ENCODE assay signal across 8 mouse cellular contexts in genomic region chr9:56996028-56996346, GRCm38 (mm10). TPM values are rescaled to one million over a fixed set of nuclear protein-coding genes. Genes with fewer than 3 reads are reported as not detected.
DNase-seq lines count a peak whose midpoint lies in the region; ATAC-seq and TF ChIP-seq lines count a peak whose summit lies in the region.

No protein-coding gene starts in this region.

- H3K27me3 ChIP-seq in forebrain, embryonic 11.5 days (ENCODE audit: control insufficient read depth, insufficient read depth, low read length): no peaks in the 10 kb centered on the region
- H3K27me3 ChIP-seq in hindbrain, postnatal 0 days (ENCODE audit: insufficient read depth, low read length): no peaks in the 10 kb centered on the region
- no peaks in the 10 kb centered on the region for H3K27me3 ChIP-seq in limb, embryonic 15.5 days
- no peaks in the 10 kb centered on the region for H3K27me3 ChIP-seq in neural tube, embryonic 11.5 days (ENCODE audit: control insufficient read depth, insufficient read depth, low read length)

- TF ChIP-seq POLR2A in bone marrow, adult 2 months (IDR thresholded peaks at IDR 0.05; ENCODE audit: borderline replicate concordance, control insufficient read depth, low read depth, low read length): no peak

- H3K9me3 ChIP-seq in forebrain, embryonic 11.5 days (ENCODE audit: control insufficient read depth, low read length): no peaks in the 10 kb centered on the region
- H3K9me3 ChIP-seq in hindbrain, postnatal 0 days (ENCODE audit: low read length): no peaks in the 10 kb centered on the region
- H3K9me3 ChIP-seq in limb, embryonic 15.5 days: no peaks in the 10 kb centered on the region
- no peaks in the 10 kb centered on the region for H3K9me3 ChIP-seq in neural tube, embryonic 11.5 days (ENCODE audit: control insufficient read depth, low read length)

- no peak for TF ChIP-seq CTCF in bone marrow, adult 2 months (IDR thresholded peaks at IDR 0.05; ENCODE audit: control insufficient read depth, insufficient read depth, low read length)
- TF ChIP-seq CTCF in hindbrain, postnatal 0 days (IDR thresholded peaks at IDR 0.05; ENCODE audit: low read depth): no peak

- ATAC-seq in forebrain, embryonic 11.5 days (replicated peaks; ENCODE audit: low FRiP score): no peak
- ATAC-seq in hindbrain, postnatal 0 days: peak; percentile 25
- ATAC-seq in limb, embryonic 15.5 days (ENCODE audit: insufficient number of reproducible peaks, low FRiP score, low TSS enrichment, low read depth): 0 out of 2 replicates have a peak, but pooled peaks have one; percentile 16
- ATAC-seq in neural tube, embryonic 11.5 days (ENCODE audit: insufficient read depth, low FRiP score, low TSS enrichment): no peak

- H3K36me3 ChIP-seq in forebrain, embryonic 11.5 days (ENCODE audit: control insufficient read depth, insufficient read depth, low read length): no peaks in the 10 kb centered on the region
- H3K36me3 ChIP-seq in hindbrain, postnatal 0 days (ENCODE audit: insufficient read depth, low read length): no peaks in the 10 kb centered on the region
- no peaks in the 10 kb centered on the region for H3K36me3 ChIP-seq in limb, embryonic 15.5 days
- H3K36me3 ChIP-seq in neural tube, embryonic 11.5 days (ENCODE audit: control insufficient read depth, insufficient read depth, low read length): no peaks in the 10 kb centered on the region

- peak overlapping the region; percentile 70 for H3K4me2 ChIP-seq in forebrain, embryonic 11.5 days (ENCODE audit: low read depth, low read length, severe bottlenecking)
- peak overlapping the region; percentile 76 for H3K4me2 ChIP-seq in hindbrain, postnatal 0 days (ENCODE audit: low read depth, low read length)
- H3K4me2 ChIP-seq in limb, embryonic 15.5 days: peak overlapping the region; percentile 61
- H3K4me2 ChIP-seq in neural tube, embryonic 11.5 days (ENCODE audit: low read depth): peak overlapping the region; percentile 71

- no peaks in the 10 kb centered on the region for H3K4me1 ChIP-seq in bone marrow, adult 2 months (ENCODE audit: control insufficient read depth, insufficient read depth, low read length)
- H3K4me1 ChIP-seq in forebrain, embryonic 11.5 days (replicated peaks; ENCODE audit: control insufficient read depth, insufficient read depth, low read length): no peaks in the 10 kb centered on the region
- peaks cover 3% of the 10 kb centered on the region; the same call in 1 of the 2 replicates for H3K4me1 ChIP-seq in hindbrain, postnatal 0 days (ENCODE audit: insufficient read depth, low read length)
- peaks cover 5% of the 10 kb centered on the region; the same call in 1 of the 2 replicates for H3K4me1 ChIP-seq in limb, embryonic 15.5 days
- H3K4me1 ChIP-seq in neural tube, embryonic 11.5 days (ENCODE audit: control insufficient read depth, insufficient read depth, low read length): no peaks in the 10 kb centered on the region; the same call in 1 of the 2 replicates

- H3K4me3 ChIP-seq in bone marrow, adult 2 months (replicated peaks; ENCODE audit: control insufficient read depth, low read depth, low read length): peak overlapping the region; percentile 81
- peak overlapping the region; percentile 75 for H3K4me3 ChIP-seq in forebrain, embryonic 11.5 days (ENCODE audit: low read depth, low read length)
- H3K4me3 ChIP-seq in hindbrain, postnatal 0 days (ENCODE audit: low read length): peak overlapping the region; percentile 88
- peak overlapping the region; percentile 88 for H3K4me3 ChIP-seq in limb, embryonic 15.5 days
- peak overlapping the region; percentile 83 for H3K4me3 ChIP-seq in neural tube, embryonic 11.5 days (ENCODE audit: low read depth, low read length)

- WGBS in bone marrow, adult 2 months: under 1% methylated on average over 5 of the region's 5 CpGs
- WGBS in forebrain, embryonic 11.5 days: 0% methylated on average over 5 of the region's 5 CpGs
- WGBS in hindbrain, postnatal 0 days: 0% methylated on average over 5 of the region's 5 CpGs
- WGBS in limb, embryonic 15.5 days: 1% methylated on average over 5 of the region's 5 CpGs
- under 1% methylated on average over 5 of the region's 5 CpGs for WGBS in neural tube, embryonic 11.5 days

- peak overlapping the region; percentile 87; the same call in 1 of the 2 replicates for H3K27ac ChIP-seq in bone marrow, adult 2 months (ENCODE audit: control insufficient read depth, insufficient read depth, low read depth, low read length, poor library complexity)
- peak overlapping the region; percentile 95; the same call in 1 of the 2 replicates for H3K27ac ChIP-seq in forebrain, embryonic 11.5 days (ENCODE audit: low read depth, low read length)
- peak overlapping the region; percentile 97 for H3K27ac ChIP-seq in hindbrain, postnatal 0 days
- H3K27ac ChIP-seq in limb, embryonic 15.5 days: peak overlapping the region; percentile 97
- no peak overlapping the region; the same call in 1 of the 2 replicates for H3K27ac ChIP-seq in neural tube, embryonic 11.5 days (ENCODE audit: low read depth, low read length)

- DNase-seq in right cerebral cortex, adult 2 months (ENCODE audit: low spot score in 2 of 2): peak; percentile 29 to 39
- DNase-seq in right cerebral cortex, adult 18-20 months: no peak
- DNase-seq in forebrain, embryonic 11.5 days (ENCODE audit: low spot score): peak; percentile 61
- peak; percentile 39 for DNase-seq in hindbrain, postnatal 0 days (ENCODE audit: low spot score)
- DNase-seq in neural tube, embryonic 11.5 days (ENCODE audit: low spot score): peak; percentile 43
- DNase-seq in T-cell, adult 2 months (ENCODE audit: low spot score): no peak

- H3K9ac ChIP-seq in forebrain, embryonic 11.5 days (ENCODE audit: low read length): peak overlapping the region; percentile 81
- peak overlapping the region; percentile 94 for H3K9ac ChIP-seq in hindbrain, postnatal 0 days (replicated peaks; ENCODE audit: low read length)
- peak overlapping the region; percentile 98 for H3K9ac ChIP-seq in limb, embryonic 15.5 days
- H3K9ac ChIP-seq in neural tube, embryonic 11.5 days (ENCODE audit: low read length): peak overlapping the region; percentile 93

RNA-seq across cellular contexts. Expression of gene Ptpn9, which starts 1.3 kb away (rescaled TPM):
- 3.3 and 6.0 TPM in 2 replicates for polyA plus RNA-seq in bone marrow, adult 2 months (2011; ENCODE audit: insufficient read depth, insufficient read length, low replicate concordance, missing spikeins)
- 31.8 and 35.5 TPM in 2 replicates for polyA plus RNA-seq in forebrain, embryonic 11.5 days (2014; fragmentation: Nextera tagmentation; extraction: Ambion mirVana)
- total RNA-seq in hindbrain, postnatal 0 days (2014; rRNA removed): 52.1 and 53.5 TPM in 2 replicates
- 22.5 and 23.0 TPM in 2 replicates for polyA plus RNA-seq in hindbrain, postnatal 0 days (2015; fragmentation: Nextera tagmentation; extraction: Ambion mirVana)
- 18.1 and 22.9 TPM in 2 replicates for polyA plus RNA-seq in limb, embryonic 15.5 days (2015; fragmentation: Nextera tagmentation; extraction: Ambion mirVana)
- polyA plus RNA-seq in neural tube, embryonic 11.5 days (2014; fragmentation: Nextera tagmentation; extraction: Ambion mirVana): 35.5 and 36.5 TPM in 2 replicates

RNA-seq across cellular contexts. Expression of gene Snupn, which starts 45.3 kb away (rescaled TPM):
- 5.2 and 14.9 TPM in 2 replicates for polyA plus RNA-seq in bone marrow, adult 2 months (2011; ENCODE audit: insufficient read depth, insufficient read length, low replicate concordance, missing spikeins)
- 27.8 and 28.4 TPM in 2 replicates for polyA plus RNA-seq in forebrain, embryonic 11.5 days (2014; fragmentation: Nextera tagmentation; extraction: Ambion mirVana)
- 11.3 and 17.6 TPM in 2 replicates for total RNA-seq in hindbrain, postnatal 0 days (2014; rRNA removed)
- polyA plus RNA-seq in hindbrain, postnatal 0 days (2015; fragmentation: Nextera tagmentation; extraction: Ambion mirVana): 22.4 and 22.6 TPM in 2 replicates
- polyA plus RNA-seq in limb, embryonic 15.5 days (2015; fragmentation: Nextera tagmentation; extraction: Ambion mirVana): 24.9 and 26.6 TPM in 2 replicates
- 28.9 and 31.1 TPM in 2 replicates for polyA plus RNA-seq in neural tube, embryonic 11.5 days (2014; fragmentation: Nextera tagmentation; extraction: Ambion mirVana)

RNA-seq across cellular contexts. Expression of gene Imp3, which starts 58.7 kb away (rescaled TPM):
- polyA plus RNA-seq in bone marrow, adult 2 months (2011; ENCODE audit: insufficient read depth, insufficient read length, low replicate concordance, missing spikeins): 36.0 and 83.1 TPM in 2 replicates
- polyA plus RNA-seq in forebrain, embryonic 11.5 days (2014; fragmentation: Nextera tagmentation; extraction: Ambion mirVana): 63.6 and 65.4 TPM in 2 replicates
- 142 and 178 TPM in 2 replicates for total RNA-seq in hindbrain, postnatal 0 days (2014; rRNA removed)
- 77.2 and 80.5 TPM in 2 replicates for polyA plus RNA-seq in hindbrain, postnatal 0 days (2015; fragmentation: Nextera tagmentation; extraction: Ambion mirVana)
- 80.0 and 86.5 TPM in 2 replicates for polyA plus RNA-seq in limb, embryonic 15.5 days (2015; fragmentation: Nextera tagmentation; extraction: Ambion mirVana)
- polyA plus RNA-seq in neural tube, embryonic 11.5 days (2014; fragmentation: Nextera tagmentation; extraction: Ambion mirVana): 60.2 and 67.4 TPM in 2 replicates

Comparison
In these comparisons a context has a peak if more than half of its experiments do, and no peak if none do; other contexts are left out.
1. DNase-seq: peak in right cerebral cortex, adult 2 months (2 of 2), forebrain, embryonic 11.5 days (single experiment), hindbrain, postnatal 0 days (single experiment) and neural tube, embryonic 11.5 days (single experiment); none in right cerebral cortex, adult 18-20 months (single experiment) and T-cell, adult 2 months (single experiment).
2. ATAC-seq: peak in hindbrain, postnatal 0 days (single experiment) and limb, embryonic 15.5 days (single experiment); none in forebrain, embryonic 11.5 days (single experiment) and neural tube, embryonic 11.5 days (single experiment).
3. Peak in every context shown above with its lines, with median percentiles within 50 percentile points of each other: H3K4me3 ChIP-seq, H3K4me2 ChIP-seq and H3K9ac ChIP-seq.